Mouse (Mus musculus): ENCODE measurements at regions not wholly inside any gene's neighbourhood (a gene's known extent, or its start where the extent isn't known, plus 50 kb on each side); places are given as distances from the start of the nearest gene placed in this dataset.

DNA sequence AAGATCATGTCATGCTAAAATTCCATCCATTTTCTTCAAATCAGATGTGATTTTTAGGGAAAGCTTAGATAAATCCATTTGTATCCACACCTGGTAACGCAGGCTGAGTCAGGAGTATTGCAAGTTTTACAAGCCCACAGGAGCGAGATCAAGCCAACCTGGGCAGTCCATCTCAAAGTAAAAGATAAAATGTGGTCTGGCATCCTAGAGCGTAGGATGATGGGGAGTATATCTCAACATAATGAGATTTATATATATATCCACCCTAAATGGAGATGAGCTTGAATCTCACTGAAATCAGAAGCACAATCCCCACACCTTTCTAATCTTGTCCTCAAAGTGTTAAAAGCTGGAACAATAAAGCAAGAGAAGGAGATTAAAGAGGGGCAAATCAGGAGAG lies 124.6 kb downstream of the Atp23 start:
- Histone ChIP-seq H3K27me3 (replicated peaks) (no peaks in the 10 kb centered on the region), H3K9ac (no peak overlapping the region), H3K36me3 (no peaks in the 10 kb centered on the region), H3K9me3 (no peaks in the 10 kb centered on the region), H3K4me2 (replicated peaks) (no peak overlapping the region), H3K27ac (no peak overlapping the region), H3K4me1 (no peaks in the 10 kb centered on the region), H3K4me3 (no peak overlapping the region)
- 80% methylated on average over 3 of the region's 3 CpGs for WGBS
- no peak for ATAC-seq (ENCODE audit: low FRiP score, low read depth)

DNA sequence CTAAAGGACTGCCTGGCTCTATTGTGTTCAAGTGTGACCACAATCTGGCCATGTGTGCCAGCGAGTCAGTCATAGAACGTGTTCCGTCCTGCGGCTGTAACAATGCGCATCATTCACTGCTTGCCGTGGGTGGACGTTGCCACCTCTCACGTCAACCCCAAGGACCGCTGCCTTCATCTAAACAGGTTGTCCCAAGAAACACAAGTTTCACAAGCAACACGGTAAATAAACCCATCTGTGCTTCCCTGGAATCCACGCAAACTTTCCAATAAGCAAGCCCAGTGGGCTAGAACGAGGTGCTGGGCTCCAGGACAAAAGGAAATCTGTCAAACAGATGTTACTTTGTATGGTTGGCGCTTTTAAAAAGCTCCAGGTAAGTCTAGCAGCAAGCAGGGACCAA lies 125.2 kb downstream of the Atp23 start:
- H3K9me3 ChIP-seq, result no peaks in the 10 kb centered on the region
- WGBS, result 82% methylated on average over 13 of the region's 13 CpGs
- ATAC-seq (ENCODE audit: low FRiP score, low read depth), result no peak
- no peak overlapping the region for H3K4me2 ChIP-seq (replicated peaks)
- H3K9ac ChIP-seq, result no peak overlapping the region
- H3K27ac ChIP-seq, result no peak overlapping the region
- H3K27me3 ChIP-seq (replicated peaks), result no peaks in the 10 kb centered on the region
- H3K4me1 ChIP-seq, result no peaks in the 10 kb centered on the region
- no peaks in the 10 kb centered on the region for H3K36me3 ChIP-seq
- H3K4me3 ChIP-seq, result no peak overlapping the region

DNA sequence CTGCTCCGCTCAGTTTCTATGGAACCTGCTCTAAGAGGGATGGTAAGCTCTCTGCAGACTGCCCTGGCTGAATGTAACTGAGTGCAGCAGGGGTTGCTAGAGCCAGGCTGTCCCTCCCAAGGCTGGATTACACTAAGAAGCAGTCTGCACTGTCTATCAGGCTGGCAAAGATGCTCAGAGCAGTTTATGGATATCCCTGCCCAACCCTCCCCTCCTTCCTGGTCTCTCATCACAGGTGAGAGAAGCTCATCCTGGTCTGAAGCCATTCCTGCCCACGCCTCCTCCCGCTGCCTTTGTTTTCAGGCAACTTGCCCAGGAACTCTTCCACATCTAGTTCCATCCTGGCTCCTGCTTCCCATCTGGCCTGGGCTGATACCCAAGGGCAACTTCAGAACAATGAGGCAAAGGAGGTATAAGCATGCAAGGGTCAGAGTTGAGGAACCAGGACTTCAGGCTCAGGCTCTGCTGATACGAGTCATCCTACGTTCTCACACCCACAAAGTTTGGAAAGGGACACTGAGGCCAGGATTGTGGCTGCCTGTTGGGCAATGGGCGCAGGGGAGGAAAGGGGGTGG lies 130.6 kb downstream of the Atp23 start:
- no peak overlapping the region for H3K4me2 ChIP-seq (replicated peaks)
- no peaks in the 10 kb centered on the region for H3K27me3 ChIP-seq (replicated peaks)
- H3K36me3 ChIP-seq, result no peaks in the 10 kb centered on the region
- no peak for ATAC-seq (ENCODE audit: low FRiP score, low read depth)
- H3K4me1 ChIP-seq, result no peaks in the 10 kb centered on the region
- no peaks in the 10 kb centered on the region for H3K9me3 ChIP-seq
- WGBS, result 91% methylated on average over 6 of the region's 6 CpGs
- no peak overlapping the region for H3K4me3 ChIP-seq
- H3K27ac ChIP-seq, result no peak overlapping the region
- H3K9ac ChIP-seq, result no peak overlapping the region

DNA sequence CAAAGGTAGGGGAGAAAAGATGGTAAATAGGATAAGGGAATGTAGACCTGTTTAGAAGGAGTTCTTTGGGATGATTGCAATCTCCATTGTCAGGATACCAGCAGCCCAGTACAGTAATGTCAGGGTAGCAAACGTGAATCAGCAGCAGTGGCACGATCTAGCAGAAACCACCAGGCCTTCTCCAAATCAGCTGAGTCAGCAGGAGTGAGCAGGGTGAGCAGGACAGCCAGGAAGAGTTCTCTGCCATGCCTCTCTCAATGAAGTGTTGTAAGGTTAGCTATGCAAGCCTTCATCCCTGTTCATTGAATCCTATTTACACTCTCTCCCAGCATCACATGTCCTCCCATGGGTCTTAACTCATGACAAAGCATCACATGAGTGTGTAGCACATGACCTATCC lies 135.5 kb downstream of the Atp23 start:
- 88% methylated on average over 2 of the region's 2 CpGs for WGBS
- Histone ChIP-seq H3K27me3 (replicated peaks) (no peaks in the 10 kb centered on the region), H3K4me3 (no peak overlapping the region), H3K9ac (no peak overlapping the region), H3K36me3 (no peaks in the 10 kb centered on the region), H3K9me3 (no peaks in the 10 kb centered on the region), H3K4me1 (no peaks in the 10 kb centered on the region), H3K4me2 (replicated peaks) (no peak overlapping the region), H3K27ac (no peak overlapping the region)
- ATAC-seq (ENCODE audit: low FRiP score, low read depth), result no peak

DNA sequence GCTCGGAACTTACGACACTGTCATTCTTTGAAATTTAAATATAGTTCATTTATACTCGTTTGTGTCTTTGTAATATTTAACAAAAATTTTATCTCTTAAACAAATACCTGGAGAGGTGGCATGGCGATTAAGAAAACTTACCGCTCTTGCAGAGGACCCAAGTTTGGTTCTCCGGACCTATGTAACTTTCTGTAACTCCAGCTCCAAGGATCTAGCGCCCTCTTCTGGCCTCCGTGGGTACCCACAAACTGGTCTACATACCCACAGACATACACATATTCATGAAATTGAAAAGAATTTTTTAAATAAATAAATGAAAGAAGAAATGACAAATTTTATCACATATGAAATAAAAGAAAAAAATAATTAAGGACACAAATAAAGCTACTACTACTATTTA lies 136.4 kb downstream of the Atp23 start:
- H3K4me2 ChIP-seq (replicated peaks), result no peak overlapping the region
- no peaks in the 10 kb centered on the region for H3K9me3 ChIP-seq
- H3K27me3 ChIP-seq (replicated peaks), result no peaks in the 10 kb centered on the region
- H3K4me1 ChIP-seq, result no peaks in the 10 kb centered on the region
- H3K27ac ChIP-seq, result no peak overlapping the region
- no peak for ATAC-seq (ENCODE audit: low FRiP score, low read depth)
- WGBS, result 75% methylated on average over 8 of the region's 8 CpGs
- H3K36me3 ChIP-seq, result no peaks in the 10 kb centered on the region
- H3K9ac ChIP-seq, result no peak overlapping the region
- no peak overlapping the region for H3K4me3 ChIP-seq

GRCm38 (mm10) chr10:126763976-126764375 lies 137.2 kb downstream of the Atp23 start:
- Histone ChIP-seq H3K4me3 (no peak overlapping the region), H3K27ac (no peak overlapping the region), H3K27me3 (replicated peaks) (no peaks in the 10 kb centered on the region), H3K36me3 (no peaks in the 10 kb centered on the region), H3K9ac (no peak overlapping the region), H3K4me1 (no peaks in the 10 kb centered on the region), H3K9me3 (no peaks in the 10 kb centered on the region), H3K4me2 (replicated peaks) (no peak overlapping the region)
- WGBS, result 70% methylated on average over 5 of the region's 5 CpGs
- ATAC-seq (ENCODE audit: low FRiP score, low read depth), result no peak

DNA sequence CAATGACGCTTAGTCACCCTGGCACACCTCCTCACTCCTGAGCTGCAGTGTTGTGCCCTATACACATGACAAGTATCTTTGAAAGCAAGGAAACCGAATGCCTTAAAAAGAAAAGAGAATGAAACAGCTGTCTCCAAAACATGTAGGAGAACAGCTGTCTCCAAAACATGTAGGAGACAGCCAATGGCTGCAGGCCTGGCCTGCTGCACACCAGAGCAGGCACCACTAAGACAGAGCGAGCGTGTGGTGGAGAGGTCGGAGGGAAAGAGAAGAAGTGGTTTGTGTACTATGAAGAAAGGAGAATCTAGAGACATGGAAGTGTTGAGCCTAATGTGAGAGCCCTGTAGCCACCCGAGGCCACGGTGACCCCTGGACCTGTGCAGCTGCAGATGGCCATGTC lies 142.5 kb downstream of the Atp23 start:
- Histone ChIP-seq H3K9me3 (no peaks in the 10 kb centered on the region), H3K36me3 (no peaks in the 10 kb centered on the region), H3K4me1 (no peaks in the 10 kb centered on the region), H3K27ac (no peak overlapping the region), H3K27me3 (replicated peaks) (no peaks in the 10 kb centered on the region), H3K9ac (no peak overlapping the region), H3K4me2 (replicated peaks) (no peak overlapping the region), H3K4me3 (no peak overlapping the region)
- WGBS, result 93% methylated on average over 7 of the region's 7 CpGs
- ATAC-seq (ENCODE audit: low FRiP score, low read depth), result no peak

DNA sequence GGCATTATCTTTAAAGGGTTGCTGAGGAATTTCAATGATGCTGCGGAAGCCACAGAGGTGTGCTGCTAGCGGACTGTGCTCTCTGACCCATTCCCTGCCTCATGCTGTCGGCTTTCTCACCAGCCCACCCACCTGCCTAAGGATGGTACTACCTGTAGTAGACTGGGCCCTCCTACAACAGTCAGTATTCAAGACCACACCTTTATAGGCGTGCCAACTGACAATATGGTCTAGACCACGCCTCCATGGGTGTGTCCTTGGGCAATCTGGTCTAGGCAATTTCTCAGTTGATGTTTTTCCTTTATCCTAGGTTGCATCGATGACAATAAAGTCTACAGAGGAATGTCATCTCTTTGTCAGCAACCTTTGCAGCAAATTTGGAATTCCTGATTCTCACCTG lies 148.0 kb downstream of the Atp23 start:
- Histone ChIP-seq H3K27ac (no peak overlapping the region), H3K4me2 (replicated peaks) (no peak overlapping the region), H3K4me1 (peaks cover 14% of the 10 kb centered on the region), H3K27me3 (replicated peaks) (no peaks in the 10 kb centered on the region), H3K4me3 (no peak overlapping the region), H3K9ac (no peak overlapping the region), H3K36me3 (no peaks in the 10 kb centered on the region), H3K9me3 (no peaks in the 10 kb centered on the region)
- no peak for ATAC-seq (ENCODE audit: low FRiP score, low read depth)
- WGBS, result 82% methylated on average over 6 of the region's 6 CpGs

- no peaks in the 10 kb centered on the region for H3K9me3 ChIP-seq
- H3K4me1 ChIP-seq, result peaks cover 14% of the 10 kb centered on the region
- 64% methylated on average over 11 of the region's 11 CpGs for WGBS
- H3K9ac ChIP-seq, result no peak overlapping the region
- H3K27me3 ChIP-seq (replicated peaks), result no peaks in the 10 kb centered on the region
- H3K36me3 ChIP-seq, result no peaks in the 10 kb centered on the region
- ATAC-seq (ENCODE audit: low FRiP score, low read depth), result no peak
- H3K27ac ChIP-seq, result no peak overlapping the region
- no peak overlapping the region for H3K4me3 ChIP-seq
- H3K4me2 ChIP-seq (replicated peaks), result no peak overlapping the region
These were observed 148.5 kb downstream of the Atp23 start for GRCm38 (mm10) chr10:126752699-126753098.

GRCm38 (mm10) chr10:126748696-126749466 lies 152.3 kb downstream of the Atp23 start:
- no peaks in the 10 kb centered on the region for H3K9me3 ChIP-seq
- ATAC-seq (ENCODE audit: low FRiP score, low read depth), result peak; percentile 88
- no peaks in the 10 kb centered on the region for H3K27me3 ChIP-seq (replicated peaks)
- no peaks in the 10 kb centered on the region for H3K36me3 ChIP-seq
- no peak overlapping the region for H3K27ac ChIP-seq
- no peak overlapping the region for H3K9ac ChIP-seq
- H3K4me3 ChIP-seq, result no peak overlapping the region
- peak overlapping the region; percentile 37 for H3K4me2 ChIP-seq (replicated peaks)
- WGBS, result 17% methylated on average over 17 of the region's 17 CpGs
- H3K4me1 ChIP-seq, result peaks cover 14% of the 10 kb centered on the region

DNA sequence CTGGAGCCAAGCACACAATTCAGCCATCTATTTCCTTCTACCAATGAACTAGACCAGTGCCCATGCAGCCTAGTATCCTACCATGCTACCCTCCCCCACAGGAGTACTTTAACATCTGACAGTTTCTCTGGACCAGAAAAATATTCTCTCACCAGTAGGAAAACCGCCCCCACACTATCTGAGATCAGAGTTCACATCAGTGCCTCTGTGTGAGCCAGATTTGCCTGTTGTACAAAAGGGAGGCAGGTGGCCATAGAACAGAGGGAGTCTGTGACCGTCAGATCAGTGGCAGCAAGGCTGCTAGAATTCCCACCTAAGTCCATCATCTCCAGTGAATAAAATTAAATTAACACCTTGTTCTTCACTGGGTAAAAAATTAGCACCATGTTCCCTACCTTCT lies 166.5 kb downstream of the Atp23 start:
- H3K4me1 ChIP-seq, result no peaks in the 10 kb centered on the region
- no peaks in the 10 kb centered on the region for H3K36me3 ChIP-seq
- no peak for ATAC-seq (ENCODE audit: low FRiP score, low read depth)
- no peak overlapping the region for H3K4me2 ChIP-seq (replicated peaks)
- no peak overlapping the region for H3K27ac ChIP-seq
- H3K4me3 ChIP-seq, result no peak overlapping the region
- H3K27me3 ChIP-seq (replicated peaks), result no peaks in the 10 kb centered on the region
- WGBS, result 72% methylated on average over 2 of the region's 2 CpGs
- no peaks in the 10 kb centered on the region for H3K9me3 ChIP-seq
- H3K9ac ChIP-seq, result no peak overlapping the region

GRCm38 (mm10) chr10:126727840-126728239 lies 173.3 kb downstream of the Atp23 start:
- no peak overlapping the region for H3K4me3 ChIP-seq
- whole genome bisulfite sequencing, result 90% methylated on average over 4 of the region's 4 CpGs
- H3K27ac ChIP-seq, result no peak overlapping the region
- H3K36me3 ChIP-seq, result no peaks in the 10 kb centered on the region
- no peaks in the 10 kb centered on the region for H3K27me3 ChIP-seq (replicated peaks)
- no peak for ATAC-seq (ENCODE audit: low FRiP score, low read depth)
- no peaks in the 10 kb centered on the region for H3K4me1 ChIP-seq
- H3K4me2 ChIP-seq (replicated peaks), result no peak overlapping the region
- H3K9ac ChIP-seq, result no peak overlapping the region
- H3K9me3 ChIP-seq, result no peaks in the 10 kb centered on the region

- Histone ChIP-seq H3K4me1 (no peaks in the 10 kb centered on the region), H3K4me2 (replicated peaks) (no peak overlapping the region), H3K27me3 (replicated peaks) (no peaks in the 10 kb centered on the region), H3K9me3 (no peaks in the 10 kb centered on the region), H3K4me3 (no peak overlapping the region), H3K36me3 (no peaks in the 10 kb centered on the region), H3K27ac (no peak overlapping the region), H3K9ac (no peak overlapping the region)
- no peak for ATAC-seq (ENCODE audit: low FRiP score, low read depth)
- 79% methylated on average over 2 of the region's 2 CpGs for WGBS
These were observed 183.2 kb downstream of the Atp23 start for GRCm38 (mm10) chr10:126717961-126718360.

Measured in neural tube, embryonic 12.5 days (tissue).